Mouse (Mus musculus): Measurements from ENCODE around the gene Ttc9.

The Ttc9 gene

DNA sequence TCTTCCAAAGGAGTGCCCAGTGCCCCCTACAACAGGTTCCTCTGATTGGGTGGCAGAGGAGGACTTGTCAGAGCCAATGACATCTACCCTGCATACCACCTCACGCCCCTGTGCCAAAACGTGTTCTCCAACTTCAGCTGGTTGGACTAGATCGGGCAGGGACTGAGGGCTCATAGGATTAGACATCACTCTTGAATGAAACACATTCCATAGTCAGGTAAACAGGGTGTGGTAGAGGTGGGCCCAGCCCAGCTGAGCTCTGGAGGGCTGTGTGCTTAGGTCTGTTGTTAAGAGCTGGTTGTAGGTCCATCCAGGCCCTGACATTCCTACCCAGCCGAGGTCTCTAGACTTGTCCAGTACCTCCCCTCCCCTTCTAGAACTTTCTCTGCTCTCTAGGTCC lies 81.6 kb downstream of the Ttc9 start:
- in situ Hi-C loops (cut with MboI; ENCODE audit: unreplicated experiment in 2 of 2) = no loop called here

All from v-Abl transformed pro-B cells (cell line).